Mouse (Mus musculus) layer of hippocampus, postnatal 36 days (tissue): ENCODE measurements around the gene Tmem263. TPM values are rescaled to one million over a fixed set of nuclear protein-coding genes. Genes with fewer than 3 reads are reported as not detected.
A peak's percentile ranks its signal among the peaks of the same experiment; 100 is the strongest.

Source experiments
- DNase-seq, 2 experiments: peaks; one replicate each; pipeline ENCODE4 v3.0.0; 2022
- total RNA-seq, 2 experiments: library from RNA; stranded (reverse); gene quantifications; 2 replicates each; pipeline ENCODE4 v1.2.3; 2021

Gene Tmem263
- 10 to 100 TPM; 28.9 to 32.8 TPM for total RNA-seq

- DNase-seq, result peak; percentile 77
Measured at GRCm38 (mm10) chr10:85102247-85103084, at the start of gene Tmem263, which contains the start of gene Fhl4. Gene Tmem263 (plus strand): TSS chr10:85102627. Gene Fhl4 (minus strand): TSS chr10:85102495.

DNA sequence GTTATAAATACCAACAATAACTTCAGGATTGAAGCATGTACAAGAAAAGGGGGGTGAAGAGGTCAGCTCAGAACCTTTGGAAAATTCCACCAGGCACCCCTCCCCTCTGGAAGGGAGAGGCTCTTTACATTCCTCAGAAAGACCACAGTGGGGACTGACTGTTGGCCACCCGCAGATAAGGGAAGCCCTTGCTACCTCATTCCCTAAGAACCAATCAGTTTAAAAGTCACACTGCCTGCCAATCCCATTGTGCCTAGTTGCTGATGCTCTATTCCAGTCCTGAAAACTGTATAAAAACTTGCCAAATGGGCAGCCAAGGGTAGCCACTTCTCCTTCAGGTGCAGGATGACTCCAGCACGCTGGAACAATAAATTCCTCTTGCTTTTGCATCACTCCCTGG is 47.6 kb upstream of the Tmem263 start:
- no peak for DNase-seq

DNA sequence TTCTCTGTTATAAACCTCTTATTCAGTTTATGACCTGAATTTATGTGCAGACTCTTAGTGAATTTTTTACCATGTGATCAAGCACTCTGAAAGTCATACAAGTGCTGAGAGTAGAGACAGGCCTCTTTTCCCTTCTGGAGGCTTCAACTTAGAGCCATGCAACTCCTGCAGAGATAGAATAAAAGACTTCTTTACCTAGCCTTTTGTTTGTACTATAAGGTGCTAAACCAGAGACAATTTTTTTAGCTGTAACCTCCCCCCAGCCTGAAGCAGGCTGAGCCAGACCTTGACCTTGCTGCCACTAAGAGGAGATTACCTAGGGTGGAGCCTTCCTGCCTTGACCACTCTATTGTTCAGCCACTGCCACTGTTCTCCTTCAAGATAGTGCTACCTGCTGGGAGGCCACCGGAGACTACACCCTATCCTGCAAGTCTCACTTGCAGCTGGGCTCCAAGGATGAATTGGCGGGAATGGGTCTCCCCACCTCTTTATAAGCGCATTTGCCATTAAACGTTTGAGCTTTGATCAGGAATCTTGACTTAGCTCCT is 30.7 kb upstream of the Tmem263 start:
- DNase-seq, result no peak

GRCm38 (mm10) chr10:85101841-85102240 is 586 bp upstream of the Tmem263 start:
- no peak for DNase-seq

- peak; percentile 10 to 13 for DNase-seq
Measured at GRCm38 (mm10) chr10:85103085-85103885, 858 bp downstream of the Tmem263 start.

- no peak for DNase-seq
Measured at GRCm38 (mm10) chr10:85114409-85114808, 12.0 kb downstream of the Tmem263 start.

- DNase-seq, result no peak
Measured at GRCm38 (mm10) chr10:85125184-85125583, 22.8 kb downstream of the Tmem263 start.

DNA sequence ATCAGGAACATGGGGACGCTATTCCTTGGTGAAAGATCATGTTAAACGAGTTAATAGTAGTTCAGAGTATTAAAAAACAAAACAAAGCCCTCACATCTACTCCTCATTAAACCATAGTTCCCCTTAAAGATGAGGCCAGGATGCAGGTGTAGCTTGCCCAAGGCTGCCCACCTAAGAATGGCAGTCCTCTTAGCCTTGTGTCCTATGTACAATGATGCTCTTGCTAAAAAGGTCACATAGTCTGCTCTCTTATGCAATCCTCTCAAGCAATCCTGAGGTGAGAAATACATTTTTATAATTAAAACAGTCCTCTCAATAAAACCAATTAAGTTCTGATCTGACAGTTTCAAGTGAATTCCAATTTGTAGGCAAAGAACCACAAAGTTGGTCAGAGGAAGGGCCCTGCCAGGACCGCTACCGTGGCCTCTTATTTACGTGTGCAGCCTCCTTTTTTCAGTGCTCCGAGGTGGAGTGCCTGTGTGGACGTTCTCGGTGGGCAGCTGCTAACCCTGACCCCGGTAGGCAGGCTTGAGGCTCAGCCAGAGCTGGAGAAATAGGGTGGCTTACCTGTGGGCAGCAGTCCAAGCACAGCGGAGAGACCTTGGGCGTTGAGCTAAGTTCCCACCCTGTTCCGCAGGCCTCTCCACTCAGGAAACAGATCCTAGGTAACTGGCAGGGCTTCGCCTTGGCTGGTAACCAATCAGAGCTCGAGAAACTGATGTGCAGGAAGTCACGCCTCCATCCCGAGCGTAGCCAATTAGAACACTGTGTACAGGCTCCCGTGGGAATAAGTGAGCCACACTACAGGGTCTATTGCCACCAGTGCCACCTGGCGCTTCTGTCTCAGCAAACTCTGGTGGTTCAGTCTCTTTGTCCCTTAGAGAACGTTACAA is 25.2 kb downstream of the Tmem263 start, which contains the start of gene Mterf2:
Gene Mterf2, minus strand, starts transcription at position 633 of the 893 bp plus-strand sequence.
- peak; percentile 91 to 93 for DNase-seq

GRCm38 (mm10) chr10:85128453-85128852 is 26.0 kb downstream of the Tmem263 start:
- DNase-seq, result no peak

GRCm38 (mm10) chr10:85136573-85136972 is 34.1 kb downstream of the Tmem263 start:
- no peak for DNase-seq

DNA sequence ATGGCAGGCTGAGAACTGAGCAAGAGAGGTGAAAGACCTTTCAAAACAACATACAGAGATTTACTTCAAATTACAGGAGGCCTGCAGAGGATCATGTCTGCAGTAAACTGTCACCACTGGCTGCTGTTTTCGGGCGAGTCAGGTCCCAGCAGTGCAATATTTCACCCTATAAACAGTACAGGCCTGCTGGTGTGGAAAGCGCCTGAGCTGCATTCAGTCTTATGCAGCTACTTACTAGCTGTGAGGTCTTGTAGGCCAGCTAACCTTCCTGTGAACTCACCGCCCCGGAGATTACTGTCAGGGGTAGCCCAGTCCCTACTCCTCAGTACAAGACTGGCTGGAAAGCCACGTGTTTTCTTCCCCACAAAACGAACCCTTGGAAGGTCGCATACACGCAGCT is 39.0 kb downstream of the Tmem263 start:
- no peak for DNase-seq

DNA sequence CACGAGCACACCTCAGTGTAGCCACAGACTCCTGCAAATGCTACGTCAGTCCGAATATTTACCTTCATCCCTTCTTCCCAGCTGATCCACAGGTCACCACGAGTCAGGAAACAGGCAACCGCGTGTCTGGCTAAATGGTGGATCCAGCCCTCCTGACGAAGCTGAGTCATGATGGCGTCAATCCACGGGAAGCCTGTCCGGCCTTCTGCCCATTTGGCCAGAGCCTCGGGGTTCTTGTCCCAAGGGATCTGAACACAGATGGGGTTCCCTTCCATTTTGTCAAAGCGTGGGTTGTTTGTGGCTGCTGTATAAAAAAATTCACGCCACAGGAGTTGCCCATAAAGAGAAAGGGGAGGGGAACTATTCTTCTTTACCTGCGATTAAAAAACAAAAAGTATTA is 43.9 kb downstream of the Tmem263 start:
- no peak for DNase-seq

GRCm38 (mm10) chr10:85149226-85149625 is 46.8 kb downstream of the Tmem263 start:
- no peak for DNase-seq

- peak; percentile 22 to 50 for DNase-seq
Measured at GRCm38 (mm10) chr10:85154195-85154594, 51.8 kb downstream of the Tmem263 start.

GRCm38 (mm10) chr10:85157451-85157850 is 55.0 kb downstream of the Tmem263 start:
- DNase-seq, result no peak

GRCm38 (mm10) chr10:85159989-85160619 is 57.7 kb downstream of the Tmem263 start:
- no peak for DNase-seq

DNA sequence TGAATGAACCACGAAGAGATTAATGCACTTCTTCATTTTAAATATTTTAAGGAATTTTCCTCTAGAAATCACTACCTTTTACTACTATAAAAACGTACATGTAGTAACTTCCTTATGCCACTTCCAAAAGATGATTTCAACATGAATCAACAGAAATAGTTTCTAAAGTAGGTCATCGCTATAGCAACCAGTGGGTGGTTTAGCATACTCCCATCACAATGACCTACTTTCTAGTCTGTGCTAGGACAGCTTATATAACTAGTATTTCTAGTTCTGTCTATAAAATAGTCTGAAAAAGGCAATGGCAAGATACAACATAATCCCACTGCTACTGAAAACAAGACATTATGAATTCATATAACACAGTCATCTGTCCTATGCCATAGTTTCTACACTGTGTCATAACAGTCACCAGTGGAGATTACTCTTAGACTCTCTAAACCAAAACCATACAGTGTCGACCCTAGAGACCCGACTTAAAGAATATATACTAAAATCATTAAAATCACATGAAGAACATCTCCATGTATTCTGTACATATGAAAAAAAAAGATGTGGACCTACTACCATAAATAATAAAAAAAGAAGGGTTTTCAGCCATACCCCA is 59.4 kb downstream of the Tmem263 start:
- DNase-seq, result no peak

DNA sequence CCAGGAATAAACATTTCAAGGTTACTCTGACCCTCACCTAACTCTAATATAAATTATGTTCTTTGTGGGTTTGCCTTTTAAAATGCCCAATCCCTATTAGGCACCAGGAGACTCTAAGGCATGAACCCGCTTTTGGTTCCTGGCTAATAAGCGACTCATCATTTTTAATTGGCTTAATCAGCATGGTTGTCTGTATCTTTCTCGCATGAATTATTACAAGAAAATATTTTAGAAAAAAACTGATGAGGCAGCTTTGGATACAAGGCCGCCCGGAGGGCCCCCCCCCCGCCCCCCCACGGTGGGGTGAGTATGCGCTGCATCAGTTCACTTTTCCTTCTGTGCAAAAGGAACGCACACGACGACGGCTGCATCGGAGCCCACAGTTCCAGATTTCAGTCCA is 62.4 kb downstream of the Tmem263 start:
- no peak for DNase-seq

DNA sequence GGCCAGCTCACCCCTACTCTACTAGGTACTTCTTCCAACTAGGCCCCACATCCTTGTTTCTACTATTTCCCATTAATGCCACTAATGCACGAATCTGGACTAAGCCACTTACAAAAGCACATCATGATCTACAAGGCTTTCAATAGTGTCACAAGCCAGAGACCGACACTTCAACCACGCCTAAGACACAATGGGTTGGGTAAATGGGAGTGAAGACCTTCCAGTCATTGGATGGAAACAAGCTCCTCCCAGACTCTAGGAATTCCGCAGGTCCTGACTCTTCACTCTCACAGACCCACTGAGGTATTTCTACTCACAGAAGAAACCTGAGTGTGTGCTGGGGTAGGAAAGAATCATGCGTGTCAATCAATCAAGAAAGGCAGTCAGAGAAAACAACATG is 62.9 kb downstream of the Tmem263 start:
- DNase-seq, result no peak
